Mouse (Mus musculus) 3134 (cell line): ENCODE measurements around the gene Ap3b1.

ENCODE experiments used
- DNase-seq: peaks from one replicate; pipeline ENCODE4 v3.0.0-alpha.2; 2011; ENCODE audit warnings: low spot score; ENCODE audit not compliant: insufficient read length; ENCODE audit errors: extremely low read depth

Ap3b1 gene

GRCm38 (mm10) chr13:94573833-94574232 is 215.1 kb downstream of the Ap3b1 start:
- DNase-seq, result no peak

GRCm38 (mm10) chr13:94575607-94576398 is 217.0 kb downstream of the Ap3b1 start:
- DNase-seq, result no peak

GRCm38 (mm10) chr13:94576399-94577176 is 217.8 kb downstream of the Ap3b1 start:
- no peak for DNase-seq

- no peak for DNase-seq
Measured at GRCm38 (mm10) chr13:94577177-94577540, 218.4 kb downstream of the Ap3b1 start.

GRCm38 (mm10) chr13:94595289-94595688 is 236.5 kb downstream of the Ap3b1 start:
- DNase-seq, result no peak

- no peak for DNase-seq
Measured at GRCm38 (mm10) chr13:94595701-94596361, 237.1 kb downstream of the Ap3b1 start.

GRCm38 (mm10) chr13:94596386-94597033 is 237.8 kb downstream of the Ap3b1 start:
- DNase-seq, result no peak

- DNase-seq, result no peak
Measured at GRCm38 (mm10) chr13:94599718-94600117, 241.0 kb downstream of the Ap3b1 start.

- DNase-seq, result no peak
Measured at GRCm38 (mm10) chr13:94607035-94607860, 248.5 kb downstream of the Ap3b1 start.

GRCm38 (mm10) chr13:94607861-94608223 is 249.1 kb downstream of the Ap3b1 start:
- DNase-seq, result no peak

GRCm38 (mm10) chr13:94608420-94608831 is 249.7 kb downstream of the Ap3b1 start:
- no peak for DNase-seq

GRCm38 (mm10) chr13:94608947-94609346 is 250.2 kb downstream of the Ap3b1 start:
- DNase-seq, result no peak
